Mouse (Mus musculus) stomach, postnatal 0 days (tissue): ENCODE measurements at regions not wholly inside any gene's neighbourhood (a gene's known extent, or its start where the extent isn't known, plus 50 kb on each side); places are given as distances from the start of the nearest gene placed in this dataset.

Experiments
- ATAC-seq: fragments of 200-750 bp; cut with Nextera tagmentation; 2 replicates; pipeline ENCODE4 v1.8.0; 2017; ENCODE audit not compliant: low FRiP score, low TSS enrichment
- DNase-seq: peaks from one replicate; pipeline ENCODE4 v3.0.0-alpha.2; 2016; ENCODE audit warnings: low spot score
- H3K27ac ChIP-seq: fragments of 300-500 bp; sonication (generic); replicated peaks from 2 replicates; pipeline ENCODE4 v1.5.1; 2014; ENCODE audit warnings: mild to moderate bottlenecking, control low read depth
- H3K27me3 ChIP-seq: fragments of 300-500 bp; sonication (generic); 2 replicates; pipeline ENCODE4 v1.6.1; 2014; ENCODE audit warnings: low read length; ENCODE audit not compliant: control insufficient read depth, insufficient read depth
- H3K36me3 ChIP-seq: fragments of 300-500 bp; sonication (generic); 2 replicates; pipeline ENCODE4 v1.6.1; 2014; ENCODE audit warnings: low read length, mixed read lengths; ENCODE audit not compliant: control insufficient read depth, insufficient read depth
- H3K4me1 ChIP-seq: fragments of 300-500 bp; sonication (generic); replicated peaks from 2 replicates; pipeline ENCODE4 v1.6.1; 2014; ENCODE audit warnings: antibody characterized with exemption; ENCODE audit not compliant: control insufficient read depth, insufficient read depth
- H3K4me2 ChIP-seq: fragments of 300-500 bp; sonication (generic); replicated peaks from 2 replicates; pipeline ENCODE4 v1.6.1; 2014; ENCODE audit warnings: low read depth, mild to moderate bottlenecking, control low read depth, moderate library complexity
- H3K4me3 ChIP-seq: fragments of 300-500 bp; sonication (generic); 2 replicates; pipeline ENCODE4 v1.5.1; 2014; ENCODE audit warnings: low read depth, low read length, control low read depth
- H3K9ac ChIP-seq: fragments of 300-500 bp; sonication (generic); 2 replicates; pipeline ENCODE4 v1.6.1; 2014; ENCODE audit warnings: mild to moderate bottlenecking, low read length, control low read depth, mixed read lengths
- H3K9me3 ChIP-seq: fragments of 300-500 bp; sonication (generic); 2 replicates; pipeline ENCODE4 v1.6.1; 2016; ENCODE audit warnings: low read length; ENCODE audit not compliant: control insufficient read depth
- CTCF ChIP-seq: IDR thresholded peaks from 2 replicates; pipeline ENCODE4 v1.5.1; 2016; ENCODE audit warnings: antibody characterized with exemption, low read depth, mild to moderate bottlenecking, moderate library complexity
- EP300 ChIP-seq: optimal IDR thresholded peaks from 2 replicates; pipeline ENCODE3; 2016; ENCODE audit warnings: antibody characterized with exemption
- WGBS: fragments of 180-500 bp; shearing (Covaris S2); extraction: QIAGEN DNeasy Blood & Tissue Kit; methylation state at CpG from one replicate; pipeline ENCODE4 v1.1.7; 2014; 5-methylcytosine and 5-hydroxymethylcytosine counted together

DNA sequence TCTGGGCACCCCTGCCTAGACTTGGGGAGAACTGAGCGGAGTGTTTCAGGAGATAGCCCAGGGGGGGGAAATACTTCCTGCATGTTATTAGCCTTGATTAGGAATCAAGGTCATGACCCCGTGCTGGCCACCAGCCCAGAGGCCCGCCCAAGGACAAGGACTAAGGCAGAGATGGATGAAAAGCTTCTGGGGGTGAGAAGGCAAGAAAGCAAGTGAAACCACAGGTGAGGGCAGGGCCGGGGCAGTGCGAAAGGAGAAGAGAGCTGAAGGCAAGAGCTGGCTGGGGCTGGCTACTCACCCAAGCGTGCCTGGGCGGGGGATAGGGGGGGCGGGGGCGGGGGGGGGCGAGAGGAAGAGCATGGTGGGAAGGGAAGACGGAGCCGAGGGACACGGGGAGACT is 96.0 kb upstream of the Nkx1-1 start:
- no peak overlapping the region for H3K4me2 ChIP-seq
- no peaks in the 10 kb centered on the region for H3K9me3 ChIP-seq
- no peak overlapping the region for H3K9ac ChIP-seq
- DNase-seq (no peak), ATAC-seq (no peak)
- no peak overlapping the region for H3K27ac ChIP-seq
- TF ChIP-seq EP300 (no peak), CTCF (no peak)
- H3K4me1 ChIP-seq: no peaks in the 10 kb centered on the region
- no peaks in the 10 kb centered on the region for H3K27me3 ChIP-seq
- WGBS: 32% methylated on average over 8 of the region's 13 CpGs
- no peaks in the 10 kb centered on the region for H3K36me3 ChIP-seq
- H3K4me3 ChIP-seq: no peak overlapping the region

DNA sequence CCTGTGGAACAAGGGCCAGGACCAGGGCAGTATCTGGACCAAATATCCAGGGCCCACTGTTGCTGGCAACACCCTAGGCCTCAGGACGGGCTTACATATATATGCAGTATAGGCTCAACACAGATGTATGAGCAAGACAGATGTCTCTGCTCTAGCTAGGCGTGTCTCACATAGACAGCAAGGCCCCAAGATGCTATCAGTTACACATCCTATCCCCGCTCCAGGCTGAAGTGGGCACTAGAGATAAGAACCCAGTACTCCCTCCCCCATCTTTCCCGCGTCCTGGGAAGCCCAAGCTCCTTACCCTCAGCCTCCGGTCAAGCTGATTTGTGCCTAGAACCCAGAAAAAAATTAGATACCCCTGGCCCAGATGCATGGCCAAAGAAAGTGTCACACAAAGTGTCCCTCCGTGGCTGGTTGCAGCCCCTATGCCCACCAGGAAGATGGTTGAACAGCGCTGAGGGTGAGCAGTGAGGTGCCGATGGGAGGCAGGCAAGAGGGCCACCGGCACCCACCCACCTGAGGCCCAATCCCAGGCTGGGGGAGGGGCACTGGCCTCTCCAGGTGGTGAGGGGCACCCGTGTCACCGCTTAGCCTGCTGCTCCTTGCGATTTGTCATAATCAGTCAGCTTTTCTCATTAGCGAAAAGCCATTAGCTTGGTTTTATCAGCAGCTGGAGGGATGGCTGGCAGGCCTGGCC is 95.3 kb upstream of the Nkx1-1 start:
- H3K4me1 ChIP-seq: no peaks in the 10 kb centered on the region
- no peaks in the 10 kb centered on the region for H3K27me3 ChIP-seq
- DNase-seq (no peak), ATAC-seq (peak; percentile 24; the same call in 1 of the 2 replicates)
- H3K27ac ChIP-seq: no peak overlapping the region
- 49% methylated on average over 14 of the region's 14 CpGs for WGBS
- H3K36me3 ChIP-seq: no peaks in the 10 kb centered on the region
- no peaks in the 10 kb centered on the region for H3K9me3 ChIP-seq
- no peak for TF ChIP-seq CTCF
- no peak for TF ChIP-seq EP300
- H3K9ac ChIP-seq: no peak overlapping the region
- no peak overlapping the region for H3K4me3 ChIP-seq
- no peak overlapping the region for H3K4me2 ChIP-seq

DNA sequence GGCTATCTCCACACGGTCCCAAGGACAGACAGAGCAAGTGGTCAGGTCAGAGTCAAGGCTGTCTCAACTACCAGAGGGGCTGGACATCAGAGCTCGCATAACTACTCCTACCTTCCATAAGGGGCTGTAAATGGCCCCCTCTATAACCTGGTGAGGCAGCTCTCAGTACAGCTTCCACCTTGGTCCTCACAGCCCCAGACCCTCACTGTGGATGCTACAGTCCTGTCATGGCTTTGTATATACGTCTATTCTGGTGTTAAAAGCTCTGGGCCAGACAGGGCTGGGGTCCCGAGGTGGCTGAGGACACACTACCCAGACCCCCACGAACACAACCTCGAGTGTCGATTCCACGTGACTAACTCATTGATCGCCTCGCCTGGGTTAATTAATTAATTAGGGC is 94.0 kb upstream of the Nkx1-1 start:
- Histone ChIP-seq H3K9me3 (no peaks in the 10 kb centered on the region), H3K27me3 (no peaks in the 10 kb centered on the region), H3K27ac (no peak overlapping the region), H3K9ac (no peak overlapping the region), H3K36me3 (no peaks in the 10 kb centered on the region), H3K4me1 (no peaks in the 10 kb centered on the region), H3K4me3 (no peak overlapping the region), H3K4me2 (no peak overlapping the region)
- DNase-seq: no peak
- TF ChIP-seq CTCF: no peak
- no peak for TF ChIP-seq EP300
- WGBS: 71% methylated on average over 10 of the region's 10 CpGs
- no peak for ATAC-seq

DNA sequence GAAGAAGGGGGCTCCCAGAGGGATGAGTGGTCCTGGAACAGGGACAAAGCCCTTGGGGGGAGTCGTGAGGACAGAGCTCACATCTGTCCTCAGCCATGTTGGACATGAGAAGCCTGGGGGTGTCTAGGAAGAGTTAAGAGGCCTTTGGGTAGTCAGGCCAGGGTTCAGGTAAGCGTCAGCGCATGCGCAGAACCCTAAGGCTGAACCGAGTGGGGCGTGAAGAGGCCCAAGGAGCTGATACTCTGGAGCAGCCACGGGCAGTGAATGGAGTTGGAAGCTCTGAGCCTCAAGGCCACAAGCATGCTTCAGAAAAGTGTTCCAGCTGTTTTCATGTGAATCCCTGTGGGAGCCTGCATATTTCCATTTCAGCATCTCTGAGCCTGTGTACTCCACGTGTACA is 93.5 kb upstream of the Nkx1-1 start:
- ATAC-seq (no peak), DNase-seq (no peak)
- Histone ChIP-seq H3K9ac (no peak overlapping the region), H3K4me3 (no peak overlapping the region), H3K4me1 (no peaks in the 10 kb centered on the region), H3K36me3 (no peaks in the 10 kb centered on the region), H3K9me3 (no peaks in the 10 kb centered on the region), H3K4me2 (no peak overlapping the region), H3K27ac (no peak overlapping the region), H3K27me3 (no peaks in the 10 kb centered on the region)
- TF ChIP-seq EP300 (no peak), CTCF (no peak)
- 82% methylated on average over 8 of the region's 8 CpGs for WGBS

DNA sequence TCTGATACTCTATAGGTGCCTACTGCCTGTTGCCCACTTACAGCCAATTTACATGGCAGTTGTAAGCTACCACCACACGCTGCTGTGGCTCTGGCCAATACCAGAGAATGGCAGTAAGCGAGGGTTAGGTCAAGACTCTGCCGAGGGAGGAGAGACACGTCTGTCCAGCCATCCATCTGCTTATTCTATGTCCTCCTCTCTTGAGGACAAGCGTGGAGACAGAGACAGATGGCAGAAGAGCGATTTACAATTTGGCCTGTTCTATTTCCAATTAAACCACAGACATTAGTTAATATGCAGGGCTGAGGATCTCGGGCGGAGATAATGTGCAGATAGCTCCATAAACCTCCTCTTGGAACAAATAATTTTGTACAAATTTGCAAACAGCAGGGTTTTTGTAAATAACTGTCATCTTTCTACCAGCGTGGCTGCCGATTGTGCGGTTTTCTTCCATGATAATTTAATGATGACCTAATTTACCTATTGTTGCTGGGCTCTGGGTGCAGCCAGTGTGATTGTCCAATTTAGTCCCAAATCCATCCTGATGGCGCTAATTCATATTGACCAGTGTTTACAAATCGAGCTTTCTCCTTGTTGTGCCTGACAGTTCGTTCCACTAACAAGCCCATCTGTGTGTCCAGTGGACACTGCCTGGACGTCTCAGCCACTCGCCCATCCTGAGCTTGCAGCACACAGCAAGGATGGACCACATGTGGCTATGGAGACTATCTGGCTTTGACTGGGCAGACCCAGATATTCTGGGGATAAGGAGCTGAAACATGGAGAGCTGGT is 88.4 kb upstream of the Nkx1-1 start:
- DNase-seq (no peak), ATAC-seq (no peak)
- no peak overlapping the region for H3K4me2 ChIP-seq
- no peak overlapping the region for H3K27ac ChIP-seq
- no peaks in the 10 kb centered on the region for H3K4me1 ChIP-seq
- no peaks in the 10 kb centered on the region for H3K9me3 ChIP-seq
- no peaks in the 10 kb centered on the region for H3K36me3 ChIP-seq
- WGBS: 84% methylated on average over 16 of the region's 16 CpGs
- H3K27me3 ChIP-seq: no peaks in the 10 kb centered on the region
- H3K9ac ChIP-seq: no peak overlapping the region
- no peak for TF ChIP-seq CTCF
- no peak overlapping the region for H3K4me3 ChIP-seq

DNA sequence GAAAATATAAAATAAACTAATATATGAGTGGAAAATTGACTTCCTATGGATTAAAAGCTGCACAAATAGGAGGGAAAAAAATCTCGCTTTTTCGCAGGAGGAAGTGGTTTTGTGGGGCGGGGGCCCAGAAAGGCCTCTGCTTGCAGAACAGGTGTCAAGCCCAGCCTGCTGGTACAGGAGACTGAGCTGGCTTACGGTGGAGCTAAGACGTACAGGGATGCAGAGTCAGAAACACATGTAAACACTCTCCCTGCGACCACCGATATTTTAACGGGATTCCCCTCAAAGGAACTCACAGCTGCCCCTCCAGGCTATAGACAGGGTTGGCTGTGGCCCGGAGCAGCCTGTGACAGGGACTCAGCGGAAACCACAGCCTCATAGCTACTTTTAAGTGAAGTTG is 87.1 kb upstream of the Nkx1-1 start:
- no peak overlapping the region for H3K27ac ChIP-seq
- no peaks in the 10 kb centered on the region for H3K4me1 ChIP-seq
- TF ChIP-seq EP300: no peak
- TF ChIP-seq CTCF: no peak
- DNase-seq (no peak), ATAC-seq (no peak)
- H3K36me3 ChIP-seq: no peaks in the 10 kb centered on the region
- 48% methylated on average over 10 of the region's 10 CpGs for WGBS
- H3K9ac ChIP-seq: no peak overlapping the region
- no peaks in the 10 kb centered on the region for H3K9me3 ChIP-seq
- no peaks in the 10 kb centered on the region for H3K27me3 ChIP-seq
- H3K4me3 ChIP-seq: no peak overlapping the region
- no peak overlapping the region for H3K4me2 ChIP-seq
